Mouse (Mus musculus) midbrain, embryonic 13.5 days (tissue): Measurements from ENCODE around the gene Slc5a11. TPM values are rescaled to one million over a fixed set of nuclear protein-coding genes. Genes with fewer than 3 reads are reported as not detected.

ENCODE experiments used
- ATAC-seq: fragments of 200-750 bp; cut with Nextera tagmentation; 2 replicates; pipeline ENCODE4 v1.8.0; 2017; ENCODE audit warnings: mild to moderate bottlenecking, moderate TSS enrichment, moderate library complexity
- H3K27ac ChIP-seq: fragments of 300-500 bp; sonication (generic); 2 replicates; pipeline ENCODE4 v1.5.1; 2015; ENCODE audit warnings: inconsistent platforms, mild to moderate bottlenecking, moderate library complexity
- H3K27me3 ChIP-seq: fragments of 300-500 bp; sonication (generic); 2 replicates; pipeline ENCODE4 v1.6.1; 2015; ENCODE audit warnings: mild to moderate bottlenecking, inconsistent platforms
- H3K36me3 ChIP-seq: fragments of 300-500 bp; sonication (generic); 2 replicates; pipeline ENCODE4 v1.6.1; 2015; ENCODE audit warnings: mild to moderate bottlenecking, inconsistent platforms
- H3K4me1 ChIP-seq: fragments of 300-500 bp; sonication (generic); replicated peaks from 2 replicates; pipeline ENCODE4 v1.6.1; 2015; ENCODE audit warnings: inconsistent platforms
- H3K4me2 ChIP-seq: fragments of 300-500 bp; sonication (generic); replicated peaks from 2 replicates; pipeline ENCODE4 v1.6.1; 2015; ENCODE audit warnings: moderate library complexity, mild to moderate bottlenecking, inconsistent platforms
- H3K4me3 ChIP-seq: fragments of 300-500 bp; sonication (generic); replicated peaks from 2 replicates; pipeline ENCODE4 v1.5.1; 2015; ENCODE audit warnings: mild to moderate bottlenecking, inconsistent platforms
- H3K9ac ChIP-seq: fragments of 300-500 bp; sonication (generic); replicated peaks from 2 replicates; pipeline ENCODE4 v1.6.1; 2015; ENCODE audit warnings: mild to moderate bottlenecking, inconsistent platforms
- H3K9me3 ChIP-seq: fragments of 300-500 bp; sonication (generic); 2 replicates; pipeline ENCODE4 v1.6.1; 2016; ENCODE audit warnings: mild to moderate bottlenecking, inconsistent platforms
- WGBS: fragments of 180-500 bp; shearing (Covaris S2); methylation state at CpG from one replicate; pipeline ENCODE4 v1.1.7; 2015; 5-methylcytosine and 5-hydroxymethylcytosine counted together
- polyA plus RNA-seq: library from polyadenylated mRNA; unstranded; fragments of >200 nt; fragmentation: Nextera tagmentation; extraction: Ambion mirVana; gene quantifications from 2 replicates; pipeline ENCODE4 v1.2.1, GENCODE M21; 2015

Gene Slc5a11
- polyA plus RNA-seq: 0.13 and 0.34 TPM in 2 replicates

GRCm38 (mm10) chr7:123214365-123215075, at the start of gene Slc5a11:
Gene Slc5a11 (plus strand): TSS chr7:123214780.
- 29% methylated on average over 8 of the region's 8 CpGs for WGBS
- no peak for ATAC-seq
- peaks cover 11% of the 10 kb centered on the region for H3K4me1 ChIP-seq
- no peaks in the 10 kb centered on the region for H3K36me3 ChIP-seq
- H3K4me2 ChIP-seq: no peak within 1 kb of the TSS
- H3K9ac ChIP-seq: peak within 1 kb of the TSS; percentile 33; the same call in 1 of the 2 replicates
- no peaks in the 10 kb centered on the region for H3K9me3 ChIP-seq
- no peak within 1 kb of the TSS for H3K4me3 ChIP-seq
- H3K27ac ChIP-seq: no peak within 1 kb of the TSS
- H3K27me3 ChIP-seq: no peaks in the 10 kb centered on the region

GRCm38 (mm10) chr7:123167436-123167835, 47.1 kb upstream of the Slc5a11 start:
- 87% methylated on average over 2 of the region's 2 CpGs for WGBS
- H3K4me1 ChIP-seq: no peaks in the 10 kb centered on the region

GRCm38 (mm10) chr7:123169618-123170017, 45.0 kb upstream of the Slc5a11 start:
- H3K36me3 ChIP-seq: peaks cover 78% of the 10 kb centered on the region
- no peaks in the 10 kb centered on the region for H3K4me1 ChIP-seq
- H3K4me2 ChIP-seq: no peak overlapping the region
- no peak overlapping the region for H3K9ac ChIP-seq
- H3K9me3 ChIP-seq: no peaks in the 10 kb centered on the region
- no peak for ATAC-seq
- no peaks in the 10 kb centered on the region for H3K27me3 ChIP-seq
- H3K4me3 ChIP-seq: no peak overlapping the region
- H3K27ac ChIP-seq: no peak overlapping the region
- 99% methylated on average over 2 of the region's 2 CpGs for WGBS

More at GRCm38 (mm10) chr7:123167436-123167835, 47.1 kb upstream of the Slc5a11 start:
- Histone ChIP-seq H3K4me2 (no peak overlapping the region), H3K27ac (no peak overlapping the region), H3K27me3 (no peaks in the 10 kb centered on the region), H3K36me3 (peaks cover 84% of the 10 kb centered on the region), H3K9ac (no peak overlapping the region), H3K4me3 (no peak overlapping the region), H3K9me3 (no peaks in the 10 kb centered on the region)
- no peak for ATAC-seq

- Histone ChIP-seq H3K4me1 (no peaks in the 10 kb centered on the region), H3K4me2 (no peak overlapping the region), H3K27ac (no peak overlapping the region), H3K4me3 (no peak overlapping the region), H3K36me3 (peaks cover 74% of the 10 kb centered on the region), H3K27me3 (no peaks in the 10 kb centered on the region), H3K9me3 (no peaks in the 10 kb centered on the region), H3K9ac (no peak overlapping the region)
- WGBS: 90% methylated on average over 5 of the region's 5 CpGs
- no peak for ATAC-seq
Observed at GRCm38 (mm10) chr7:123172101-123172500, 42.5 kb upstream of the Slc5a11 start.

GRCm38 (mm10) chr7:123177215-123177614, 37.4 kb upstream of the Slc5a11 start:
- Histone ChIP-seq H3K36me3 (peaks cover 76% of the 10 kb centered on the region), H3K4me2 (no peak overlapping the region), H3K27ac (no peak overlapping the region), H3K4me3 (no peak overlapping the region), H3K27me3 (no peaks in the 10 kb centered on the region), H3K9ac (no peak overlapping the region), H3K9me3 (no peaks in the 10 kb centered on the region), H3K4me1 (no peaks in the 10 kb centered on the region)
- ATAC-seq: no peak

GRCm38 (mm10) chr7:123181787-123182701, 32.5 kb upstream of the Slc5a11 start:
- Histone ChIP-seq H3K4me3 (no peak overlapping the region), H3K4me1 (no peaks in the 10 kb centered on the region), H3K27me3 (no peaks in the 10 kb centered on the region), H3K36me3 (peaks cover 83% of the 10 kb centered on the region), H3K4me2 (no peak overlapping the region), H3K9ac (no peak overlapping the region), H3K27ac (no peak overlapping the region), H3K9me3 (no peaks in the 10 kb centered on the region)
- 86% methylated on average over 20 of the region's 20 CpGs for WGBS
- ATAC-seq: no peak

- Histone ChIP-seq H3K4me2 (no peak overlapping the region), H3K27me3 (no peaks in the 10 kb centered on the region), H3K36me3 (peaks cover 92% of the 10 kb centered on the region), H3K9ac (no peak overlapping the region), H3K4me3 (no peak overlapping the region), H3K27ac (no peak overlapping the region), H3K4me1 (no peaks in the 10 kb centered on the region), H3K9me3 (no peaks in the 10 kb centered on the region)
- WGBS: 100% methylated on average over 1 of the region's 1 CpGs
- ATAC-seq: no peak
Observed at GRCm38 (mm10) chr7:123184891-123185290, 29.7 kb upstream of the Slc5a11 start.

GRCm38 (mm10) chr7:123186463-123186862, 28.1 kb upstream of the Slc5a11 start:
- Histone ChIP-seq H3K4me3 (no peak overlapping the region), H3K4me1 (no peaks in the 10 kb centered on the region), H3K9me3 (no peaks in the 10 kb centered on the region), H3K36me3 (peaks cover 92% of the 10 kb centered on the region), H3K27ac (no peak overlapping the region), H3K9ac (no peak overlapping the region), H3K27me3 (no peaks in the 10 kb centered on the region), H3K4me2 (no peak overlapping the region)
- ATAC-seq: no peak
- WGBS: 89% methylated on average over 6 of the region's 6 CpGs

- Histone ChIP-seq H3K4me2 (no peak overlapping the region), H3K27ac (no peak overlapping the region), H3K9ac (no peak overlapping the region), H3K4me1 (no peaks in the 10 kb centered on the region), H3K27me3 (no peaks in the 10 kb centered on the region), H3K4me3 (no peak overlapping the region), H3K9me3 (no peaks in the 10 kb centered on the region), H3K36me3 (peaks cover 92% of the 10 kb centered on the region)
- no peak for ATAC-seq
- WGBS: 94% methylated on average over 4 of the region's 4 CpGs
Observed at GRCm38 (mm10) chr7:123187246-123187645, 27.3 kb upstream of the Slc5a11 start.

GRCm38 (mm10) chr7:123188462-123188861, 26.1 kb upstream of the Slc5a11 start:
- H3K4me1 ChIP-seq: no peaks in the 10 kb centered on the region
- ATAC-seq: no peak
- H3K9ac ChIP-seq: no peak overlapping the region
- H3K9me3 ChIP-seq: no peaks in the 10 kb centered on the region
- H3K27ac ChIP-seq: no peak overlapping the region
- H3K4me2 ChIP-seq: no peak overlapping the region
- no peak overlapping the region for H3K4me3 ChIP-seq
- 96% methylated on average over 3 of the region's 3 CpGs for WGBS
- no peaks in the 10 kb centered on the region for H3K27me3 ChIP-seq
- peaks cover 94% of the 10 kb centered on the region for H3K36me3 ChIP-seq

- Histone ChIP-seq H3K36me3 (peaks cover 91% of the 10 kb centered on the region), H3K27ac (no peak overlapping the region), H3K4me1 (no peaks in the 10 kb centered on the region), H3K9me3 (no peaks in the 10 kb centered on the region), H3K4me2 (no peak overlapping the region), H3K4me3 (no peak overlapping the region), H3K9ac (no peak overlapping the region), H3K27me3 (no peaks in the 10 kb centered on the region)
- ATAC-seq: no peak
- 96% methylated on average over 8 of the region's 8 CpGs for WGBS
Observed at GRCm38 (mm10) chr7:123189762-123190161, 24.8 kb upstream of the Slc5a11 start.

- ATAC-seq: no peak
- Histone ChIP-seq H3K27ac (no peak overlapping the region), H3K27me3 (no peaks in the 10 kb centered on the region), H3K4me2 (no peak overlapping the region), H3K4me3 (no peak overlapping the region), H3K9ac (no peak overlapping the region), H3K36me3 (peaks cover 85% of the 10 kb centered on the region), H3K9me3 (no peaks in the 10 kb centered on the region), H3K4me1 (no peaks in the 10 kb centered on the region)
- WGBS: 95% methylated on average over 5 of the region's 5 CpGs
Observed at GRCm38 (mm10) chr7:123191731-123192130, 22.8 kb upstream of the Slc5a11 start.
